Mouse (Mus musculus) liver, adult 2 months (tissue): ENCODE data around the gene 1700056E22Rik. TPM values are rescaled to one million over a fixed set of nuclear protein-coding genes. Genes with fewer than 3 reads are reported as not detected.

Source experiments
- DNase-seq: peaks from one replicate; pipeline ENCODE4 v3.0.0-alpha.2; 2011; ENCODE audit warnings: low read depth, low spot score; ENCODE audit errors: extremely low read depth
- H3K27ac ChIP-seq: fragments of 200-500 bp; replicated peaks from 2 replicates; pipeline ENCODE4 v1.5.1; 2012; ENCODE audit warnings: low read depth, mild to moderate bottlenecking, control low read depth, inconsistent platforms, low read length; ENCODE audit not compliant: insufficient read depth
- H3K27me3 ChIP-seq: fragments of 200-500 bp; 2 replicates; pipeline ENCODE4 v1.6.1; 2012; ENCODE audit warnings: mild to moderate bottlenecking, moderate library complexity, low read length, inconsistent platforms; ENCODE audit not compliant: control insufficient read depth, insufficient read depth
- H3K36me3 ChIP-seq: fragments of 200-500 bp; 2 replicates; pipeline ENCODE4 v1.6.1; 2012; ENCODE audit warnings: low read length, inconsistent platforms; ENCODE audit not compliant: control insufficient read depth, insufficient read depth
- H3K4me1 ChIP-seq: fragments of 200-500 bp; 2 replicates; pipeline ENCODE4 v1.6.1; 2011; ENCODE audit warnings: low read length; ENCODE audit not compliant: control insufficient read depth, insufficient read depth
- H3K4me3 ChIP-seq: fragments of 200-500 bp; 2 replicates; pipeline ENCODE4 v1.5.1; 2011; ENCODE audit warnings: low read depth, mild to moderate bottlenecking, control low read depth, low read length, moderate library complexity; ENCODE audit not compliant: insufficient read depth
- H3K79me2 ChIP-seq: fragments of 200-500 bp; 2 replicates; pipeline ENCODE4 v1.6.1; 2012; ENCODE audit warnings: inconsistent platforms, mild to moderate bottlenecking, low read length, moderate library complexity; ENCODE audit not compliant: control insufficient read depth, insufficient read depth
- H3K9ac ChIP-seq: fragments of 200-500 bp; 2 replicates; pipeline ENCODE4 v1.6.1; 2012; ENCODE audit warnings: low read depth, mild to moderate bottlenecking, control low read depth, inconsistent platforms, low read length
- CTCF ChIP-seq: fragments of 200-500 bp; IDR thresholded peaks from 2 replicates; pipeline ENCODE4 v1.5.1; 2011; ENCODE audit warnings: low read depth, low read length, control low read depth
- POLR2A ChIP-seq: fragments of 200-500 bp; IDR thresholded peaks from 2 replicates; pipeline ENCODE4 v1.6.1; 2011; ENCODE audit warnings: low read length, control low read depth; ENCODE audit not compliant: insufficient read depth; ENCODE audit errors: extremely low read depth
- WGBS: fragments of 180-500 bp; shearing (Covaris S2); methylation state at CpG from one replicate; pipeline ENCODE4 v1.1.7; 2018; 5-methylcytosine and 5-hydroxymethylcytosine counted together
- polyA plus RNA-seq: library from polyadenylated mRNA; depleted of rRNA; stranded (reverse); fragments of >200 nt; gene quantifications from 2 replicates; pipeline ENCODE4 v1.2.3, GENCODE M21; 2012
- total RNA-seq: library from RNA; depleted of rRNA; stranded (reverse); fragments of >200 nt; gene quantifications from 2 replicates; pipeline ENCODE4 v1.2.3, GENCODE M21; 2014

Gene 1700056E22Rik
- total and polyA plus RNA-seq, 2 experiments: 0.28 to 0.99 TPM

DNA sequence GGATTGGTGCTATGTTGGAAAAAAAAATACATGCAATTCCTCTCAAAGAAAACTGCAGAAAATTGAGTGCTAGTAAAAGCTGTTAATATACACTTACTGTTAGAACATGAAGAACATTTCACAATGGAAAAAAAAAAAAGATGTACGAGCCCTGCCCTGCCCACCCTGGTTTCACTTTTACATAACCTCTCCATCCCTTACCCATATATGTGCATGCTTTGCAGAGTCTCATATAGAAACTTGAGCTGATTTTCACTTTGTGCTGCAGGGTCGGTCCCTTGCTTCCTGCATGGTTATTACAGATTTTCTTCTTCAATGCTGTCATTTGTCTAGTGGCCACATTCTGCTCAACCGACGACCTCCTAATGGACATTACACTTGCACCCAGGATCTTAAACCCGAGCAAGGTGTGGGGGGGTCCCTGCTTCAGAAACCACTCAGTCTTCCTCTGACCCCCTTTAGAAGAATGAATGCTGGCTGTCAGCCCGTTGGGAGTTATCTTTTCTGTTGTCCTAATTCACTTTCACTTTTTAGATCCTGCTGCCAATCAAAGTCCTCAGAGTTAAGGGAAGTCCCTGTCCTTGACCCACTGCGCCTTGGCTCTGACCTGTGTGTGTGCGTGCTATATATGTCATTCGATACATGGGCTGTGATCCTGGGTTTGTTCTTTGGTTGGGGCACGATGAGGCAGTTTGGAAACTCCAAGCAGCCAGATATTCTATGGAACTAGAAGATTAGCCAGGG, 14.7 kb upstream of the 1700056E22Rik start:
- Histone ChIP-seq H3K4me3 (peak overlapping the region; percentile 22; the same call in 1 of the 2 replicates), H3K27me3 (no peaks in the 10 kb centered on the region), H3K4me1 (peaks cover 26% of the 10 kb centered on the region), H3K36me3 (no peaks in the 10 kb centered on the region; the same call in 1 of the 2 replicates), H3K27ac (peak overlapping the region; percentile 66), H3K9ac (no peak overlapping the region), H3K79me2 (peaks cover 17% of the 10 kb centered on the region; the same call in 1 of the 2 replicates)
- peak; percentile 45 for DNase-seq
- TF ChIP-seq CTCF (no peak), POLR2A (no peak)
- WGBS: 28% methylated on average over 10 of the region's 10 CpGs

DNA sequence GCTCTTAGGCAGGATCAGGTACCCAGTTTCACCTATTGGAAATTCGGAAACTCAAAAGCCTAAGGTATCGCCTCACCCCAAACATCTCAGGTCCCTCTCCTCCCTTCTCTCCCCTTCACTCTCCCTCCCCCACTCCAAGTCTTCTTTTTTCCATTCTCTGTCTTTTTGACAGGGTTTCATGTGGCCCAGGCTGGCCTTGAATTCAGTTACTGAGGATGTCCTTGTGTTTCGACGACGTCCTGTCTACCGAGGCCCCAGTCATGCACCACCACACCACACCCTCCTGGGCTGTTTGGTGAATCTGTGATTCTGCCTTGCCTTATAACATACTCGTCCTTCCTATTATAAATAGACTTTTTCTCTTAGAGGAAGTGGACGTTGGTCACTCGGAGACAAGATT, 13.7 kb upstream of the 1700056E22Rik start:
- no peak overlapping the region for H3K4me3 ChIP-seq
- no peak overlapping the region for H3K9ac ChIP-seq
- no peak for DNase-seq
- no peaks in the 10 kb centered on the region for H3K27me3 ChIP-seq
- WGBS: 74% methylated on average over 9 of the region's 9 CpGs
- peaks cover 20% of the 10 kb centered on the region; the same call in 1 of the 2 replicates for H3K79me2 ChIP-seq
- H3K4me1 ChIP-seq: peaks cover 20% of the 10 kb centered on the region
- H3K27ac ChIP-seq: no peak overlapping the region; the same call in 1 of the 2 replicates
- TF ChIP-seq POLR2A (no peak), CTCF (no peak)
- H3K36me3 ChIP-seq: no peaks in the 10 kb centered on the region; the same call in 1 of the 2 replicates

DNA sequence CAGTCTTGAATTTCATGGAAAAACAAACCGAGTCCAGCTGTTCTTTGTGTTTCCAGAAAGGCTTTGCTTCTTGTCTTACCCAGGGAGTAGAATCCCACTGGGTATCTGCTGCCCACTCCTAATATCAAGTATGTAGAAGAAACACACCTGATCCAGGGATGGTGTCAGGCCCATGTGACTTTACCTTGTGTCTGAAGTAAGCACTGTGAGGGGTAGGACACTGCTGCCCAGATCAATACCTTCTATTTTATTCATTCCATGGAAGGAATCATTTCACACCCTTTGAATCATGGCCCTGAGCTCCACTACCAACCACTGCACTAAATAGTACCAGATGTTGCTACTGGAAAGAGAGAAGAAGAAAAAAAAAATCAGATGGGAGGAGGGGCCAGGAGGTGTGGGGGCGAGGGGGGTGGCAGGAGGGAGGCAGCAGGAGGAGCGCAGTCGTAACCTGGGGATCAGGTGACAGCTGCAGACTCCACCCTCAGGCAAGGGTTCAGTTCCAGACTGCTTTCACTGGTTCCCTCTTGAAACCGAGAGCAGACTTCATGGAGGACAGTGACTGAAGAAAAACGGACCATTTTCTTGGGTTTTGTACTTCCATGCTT, 12.1 kb upstream of the 1700056E22Rik start:
- Histone ChIP-seq H3K79me2 (peaks cover 26% of the 10 kb centered on the region; the same call in 1 of the 2 replicates), H3K4me3 (no peak overlapping the region), H3K9ac (no peak overlapping the region), H3K36me3 (no peaks in the 10 kb centered on the region; the same call in 1 of the 2 replicates), H3K4me1 (peaks cover 9% of the 10 kb centered on the region), H3K27ac (no peak overlapping the region), H3K27me3 (no peaks in the 10 kb centered on the region)
- 86% methylated on average over 6 of the region's 6 CpGs for WGBS
- DNase-seq: no peak
- TF ChIP-seq POLR2A (no peak), CTCF (no peak)

DNA sequence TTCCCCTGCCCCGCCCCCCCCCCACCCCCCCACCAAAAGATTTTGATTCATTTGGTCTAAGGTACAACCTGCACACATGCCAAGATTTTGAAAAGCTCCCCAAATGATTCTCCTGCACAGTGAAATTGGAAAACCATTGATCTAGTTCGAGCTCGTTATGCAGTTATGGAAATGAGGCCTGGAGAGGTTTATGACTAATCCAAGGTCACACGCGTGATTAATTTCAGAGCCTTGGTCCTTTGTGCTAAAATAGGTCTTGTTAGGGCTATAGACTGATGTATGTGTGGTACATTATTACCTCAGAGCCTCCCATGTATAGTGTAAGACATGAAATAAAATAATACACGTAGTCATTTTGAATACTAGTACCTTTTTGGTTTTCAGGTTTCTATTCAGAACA, 9.3 kb upstream of the 1700056E22Rik start:
- H3K27ac ChIP-seq: no peak overlapping the region
- H3K9ac ChIP-seq: no peak overlapping the region
- H3K27me3 ChIP-seq: no peaks in the 10 kb centered on the region
- no peaks in the 10 kb centered on the region; the same call in 1 of the 2 replicates for H3K36me3 ChIP-seq
- TF ChIP-seq CTCF (no peak), POLR2A (no peak)
- WGBS: 96% methylated on average over 5 of the region's 6 CpGs
- no peak overlapping the region for H3K4me3 ChIP-seq
- peaks cover 33% of the 10 kb centered on the region for H3K79me2 ChIP-seq
- peaks cover 4% of the 10 kb centered on the region for H3K4me1 ChIP-seq
- no peak for DNase-seq

DNA sequence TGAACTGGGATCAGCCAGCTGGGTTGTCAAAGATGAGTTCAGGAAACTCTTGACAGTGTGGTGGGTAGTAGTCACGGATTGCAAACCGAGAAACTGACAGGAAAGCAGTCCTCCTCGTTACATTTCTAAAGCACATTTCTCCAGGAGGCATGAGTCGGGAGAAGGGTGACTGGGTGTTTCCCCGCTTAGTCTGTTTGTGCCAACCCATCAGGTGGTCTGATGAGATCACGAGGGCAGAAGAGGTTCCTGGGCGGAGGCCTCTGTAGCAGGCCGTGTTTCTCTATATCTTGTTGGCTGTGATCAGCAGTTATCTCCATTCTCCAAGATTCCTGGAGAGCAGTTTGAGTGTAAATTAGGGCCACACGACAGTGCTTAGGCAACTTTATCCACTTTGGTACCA, 8.6 kb upstream of the 1700056E22Rik start:
- Histone ChIP-seq H3K36me3 (no peaks in the 10 kb centered on the region; the same call in 1 of the 2 replicates), H3K4me1 (peaks cover 3% of the 10 kb centered on the region), H3K9ac (no peak overlapping the region), H3K27me3 (no peaks in the 10 kb centered on the region), H3K79me2 (peaks cover 33% of the 10 kb centered on the region), H3K4me3 (no peak overlapping the region), H3K27ac (no peak overlapping the region)
- TF ChIP-seq POLR2A: no peak
- TF ChIP-seq CTCF: no peak
- WGBS: 86% methylated on average over 9 of the region's 9 CpGs
- DNase-seq: no peak
